Mouse (Mus musculus) T-cell, adult 2 months (primary cell): ENCODE measurements around the gene Tmem116.

Experiments used
- DNase-seq: peaks from one replicate; pipeline ENCODE4 v3.0.0; 2022; ENCODE audit warnings: low spot score

Gene Tmem116

DNA sequence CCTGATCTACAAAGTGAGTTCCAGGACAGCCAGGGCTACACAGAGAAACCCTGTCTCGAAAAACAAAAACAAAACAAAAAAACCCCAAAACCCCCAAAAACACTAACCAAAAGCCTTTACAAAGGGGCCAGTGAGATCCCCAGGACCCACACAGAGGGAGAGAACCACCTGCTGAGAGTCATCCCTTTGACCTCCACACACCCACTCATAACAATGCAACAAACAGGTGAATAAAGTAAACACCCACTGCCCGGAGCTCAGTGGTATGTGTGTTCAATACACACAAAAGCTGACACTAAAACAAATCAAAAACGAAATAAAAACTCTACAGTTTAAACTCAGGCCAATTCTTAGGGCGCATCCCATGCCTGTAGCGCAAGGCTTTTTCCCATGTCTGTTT, 88.4 kb downstream of the Tmem116 start:
- no peak for DNase-seq

GRCm38 (mm10) chr5:121541235-121541634, 89.5 kb downstream of the Tmem116 start:
- no peak for DNase-seq

DNA sequence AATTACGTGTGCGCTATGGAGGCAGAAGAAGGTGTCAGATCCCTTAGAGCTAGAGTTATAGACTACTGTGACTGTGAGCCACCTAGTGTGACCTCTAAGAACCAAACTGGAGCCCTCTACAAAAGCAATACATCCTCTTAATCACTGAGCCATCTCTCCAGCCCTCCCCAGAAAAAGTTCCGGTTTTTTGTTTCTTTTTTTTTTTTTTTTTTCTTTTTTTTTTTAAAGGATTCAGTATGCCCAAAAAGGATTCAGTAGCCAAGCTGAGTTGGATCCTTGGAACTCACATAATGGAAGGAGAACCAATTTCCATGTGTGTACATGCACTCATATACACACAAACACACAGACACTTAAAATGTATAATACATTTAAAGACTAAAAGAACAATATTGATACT, 91.7 kb downstream of the Tmem116 start:
- no peak for DNase-seq

- peak; percentile 56 for DNase-seq
Observed at GRCm38 (mm10) chr5:121544910-121545792, 93.5 kb downstream of the Tmem116 start, which contains the start of the genes Adam1a and Gm42878. Adam1a (minus strand) TSS chr5:121545482. Gm42878 (minus strand) TSS chr5:121545482.

DNA sequence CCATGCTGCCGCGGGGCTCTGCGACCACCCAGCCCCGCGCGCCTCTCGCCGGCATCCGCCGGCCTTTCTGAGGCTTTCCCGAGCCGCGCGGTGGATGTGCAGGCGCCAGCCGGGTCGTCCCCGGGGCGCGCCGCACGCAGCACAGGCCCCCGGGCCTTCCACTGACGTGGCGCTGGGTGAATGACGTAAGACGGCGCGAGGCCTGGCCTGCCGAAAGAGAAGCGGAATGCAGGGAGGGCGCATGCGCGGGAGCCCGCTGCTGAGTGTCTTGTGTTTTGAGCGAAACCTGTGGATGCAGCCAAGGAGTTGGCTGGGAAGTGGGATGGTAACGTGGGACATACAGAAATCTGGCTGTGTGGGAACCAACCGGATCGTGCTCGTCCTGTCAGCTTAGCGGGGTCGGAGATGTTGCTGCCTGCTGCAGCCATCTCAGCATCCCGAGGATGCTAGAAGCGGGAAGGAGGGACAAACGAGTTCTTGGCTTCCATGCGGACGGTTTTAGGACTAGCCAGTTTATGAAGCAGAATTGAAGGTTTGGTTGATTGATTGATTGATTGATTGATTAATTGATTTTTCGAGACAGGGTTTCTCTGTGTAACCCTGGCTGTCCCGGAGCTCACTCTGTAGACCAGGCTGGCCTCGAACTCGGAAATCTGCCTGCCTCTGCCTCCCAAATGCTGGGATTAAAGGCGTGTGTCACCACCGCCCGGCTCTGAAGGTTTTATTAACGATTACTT, 94.3 kb downstream of the Tmem116 start, which contains the start of gene Mapkapk5:
Gene Mapkapk5, minus strand, starts transcription at position 113 of the 737 bp plus-strand sequence.
- peak; percentile 96 for DNase-seq

- peak; percentile 52 for DNase-seq
Observed at GRCm38 (mm10) chr5:121546530-121546895, 94.8 kb downstream of the Tmem116 start.

DNA sequence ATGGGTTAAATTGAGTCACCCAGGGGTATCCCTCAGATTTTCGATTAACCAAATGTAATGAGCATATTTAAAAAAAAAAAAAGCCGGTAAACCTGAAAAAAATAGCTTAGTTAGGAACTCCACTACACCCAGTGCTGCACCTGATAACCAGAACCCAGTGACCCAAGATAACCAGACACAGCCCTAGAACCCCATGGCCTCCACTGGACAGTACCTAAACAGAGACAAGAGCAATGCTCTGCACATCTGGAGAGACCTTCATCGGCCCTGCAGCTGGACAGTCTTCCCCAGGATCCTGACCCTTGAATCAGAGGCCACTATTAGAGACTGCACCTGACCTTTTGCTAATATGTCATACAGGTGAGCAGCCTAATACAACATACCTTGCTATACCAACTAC, 95.4 kb downstream of the Tmem116 start:
- no peak for DNase-seq

DNA sequence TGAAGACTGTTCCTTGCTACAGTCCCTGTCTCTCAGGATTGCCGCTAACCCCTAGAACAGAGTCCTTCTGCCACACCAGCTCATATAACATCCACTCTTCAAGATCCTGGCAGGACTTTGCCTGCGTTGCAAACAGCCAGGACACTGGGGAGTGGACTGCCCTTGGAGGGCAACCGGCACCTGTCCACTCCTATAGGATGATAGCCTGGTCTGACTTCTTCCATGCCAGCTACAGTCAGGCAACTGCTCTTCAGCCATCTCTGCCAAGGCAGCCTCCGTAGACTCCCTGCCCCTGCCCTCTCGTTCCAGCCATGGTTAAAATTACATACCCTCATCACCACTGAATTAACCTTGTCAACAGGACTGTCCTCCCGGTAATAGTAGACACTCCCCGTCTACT, 97.5 kb downstream of the Tmem116 start:
- DNase-seq = no peak

DNA sequence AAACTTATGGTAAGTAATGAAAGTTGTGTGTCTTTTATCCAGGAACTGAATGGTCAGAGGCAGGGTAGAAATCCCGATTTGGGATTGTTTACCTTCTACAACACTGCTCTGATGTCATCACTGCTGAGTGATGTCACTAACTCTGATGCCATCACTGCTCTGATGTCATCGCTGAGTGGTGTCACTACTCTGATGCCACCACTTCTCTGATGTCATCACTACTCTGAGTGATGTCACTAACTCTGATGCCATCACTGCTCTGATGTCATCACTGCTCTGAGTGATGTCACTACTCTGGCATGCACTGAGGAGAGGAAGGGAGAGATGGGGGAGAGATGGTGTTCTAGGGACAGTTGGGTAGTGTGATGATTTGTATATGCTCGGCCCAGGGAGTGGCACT, 110.7 kb downstream of the Tmem116 start:
- DNase-seq = no peak

DNA sequence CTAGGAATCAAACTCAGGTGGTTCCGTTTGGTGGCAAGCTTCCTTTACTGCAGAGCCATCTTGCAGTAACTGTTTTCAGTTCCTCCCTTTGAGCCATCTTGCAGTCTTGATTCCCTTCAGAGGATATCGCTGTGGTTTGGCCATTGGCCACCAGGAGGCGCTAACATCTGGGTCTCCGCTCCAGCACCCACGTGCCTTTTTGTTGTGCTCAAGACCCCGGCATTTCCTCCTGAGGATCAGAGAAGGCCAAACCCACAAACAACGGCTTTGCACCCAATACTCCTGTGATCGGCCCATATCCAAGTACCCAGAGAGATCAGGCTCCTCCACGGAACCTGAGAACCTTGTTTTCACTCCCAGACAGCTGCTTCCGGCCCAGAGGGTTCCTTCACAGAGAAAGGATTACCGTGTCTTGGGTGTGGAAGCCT, 112.8 kb downstream of the Tmem116 start:
- DNase-seq = peak; percentile 90

DNA sequence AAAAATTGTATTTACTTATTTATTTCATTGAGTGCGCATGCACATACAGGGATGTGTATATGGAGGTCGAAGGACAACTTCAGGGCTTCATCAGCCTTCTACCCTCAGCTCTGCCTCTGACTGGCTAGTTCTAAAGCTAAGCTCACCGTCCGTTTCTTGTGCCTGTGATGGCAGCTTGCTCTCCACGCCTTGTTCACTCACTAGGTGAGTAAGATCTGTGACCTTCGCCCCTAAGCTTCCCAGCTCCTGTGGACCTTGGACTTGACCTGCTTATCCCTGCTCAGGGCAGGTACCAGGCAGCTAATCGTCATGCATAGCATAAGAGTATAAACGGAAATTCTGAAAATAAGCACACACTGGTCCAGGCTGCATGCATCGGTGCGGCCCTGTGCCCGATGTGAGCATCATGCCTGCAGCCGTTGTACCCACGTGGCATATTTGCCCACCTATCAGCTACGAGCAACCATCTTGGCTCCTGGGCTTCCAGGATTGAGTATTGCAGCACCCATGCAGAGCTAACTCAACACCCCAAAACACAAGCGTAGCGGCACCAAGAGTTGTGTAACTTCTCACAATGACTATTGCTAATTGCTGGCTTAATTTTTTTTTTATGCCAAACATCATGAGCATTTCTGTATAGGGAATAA, 114.5 kb downstream of the Tmem116 start:
- DNase-seq = no peak

DNA sequence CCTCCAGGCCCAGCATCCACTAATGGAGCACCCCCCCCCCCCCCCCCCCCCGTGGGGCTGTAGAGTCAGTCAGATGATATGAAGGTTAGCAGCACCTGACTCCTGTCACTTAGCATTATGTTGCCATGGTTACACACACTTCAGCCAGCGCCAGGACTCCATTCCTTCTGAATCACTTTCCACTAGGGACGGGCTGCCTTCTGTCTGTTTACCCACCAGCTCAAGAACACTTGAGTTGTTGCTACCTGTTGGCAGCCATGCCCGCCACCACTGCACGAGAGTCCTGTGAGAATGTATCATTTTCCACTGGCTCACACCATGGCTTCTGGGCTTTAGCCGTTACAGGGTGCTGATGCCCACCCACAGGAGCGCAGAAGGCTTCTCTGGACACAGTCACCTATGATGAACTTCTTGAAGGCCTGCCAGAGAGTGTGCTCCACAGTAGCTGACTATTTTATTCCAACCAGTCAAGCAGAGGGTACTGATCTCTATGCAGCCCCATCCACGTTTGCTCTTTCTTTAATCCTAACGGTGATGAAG, 118.3 kb downstream of the Tmem116 start:
- DNase-seq = no peak

DNA sequence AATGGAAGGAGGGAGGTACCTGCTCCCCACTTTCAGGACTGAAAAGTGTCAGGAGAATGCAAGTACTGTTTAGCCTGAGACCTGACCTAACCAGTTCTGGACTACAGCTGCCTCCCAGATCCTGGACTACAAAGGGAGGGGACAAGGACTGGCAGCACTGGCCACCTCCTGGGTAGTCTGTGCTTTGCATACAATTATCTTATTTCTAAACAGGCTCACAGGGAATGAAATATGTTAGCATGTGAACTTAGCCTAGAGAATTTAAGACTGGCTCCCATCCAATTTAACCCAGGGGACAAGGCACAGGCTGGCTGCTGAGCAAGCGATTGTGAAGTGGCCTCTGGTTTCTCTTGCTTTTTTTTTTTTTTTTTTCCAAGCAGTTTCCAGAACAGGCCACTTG, 119.1 kb downstream of the Tmem116 start:
- no peak for DNase-seq
